Mouse (Mus musculus) left cerebral cortex, adult 11 months (tissue): ENCODE results near the gene Hist1h2ad.
"Not testable (repeated sequence)": the region's sequence is repeated elsewhere in the genome, so short reads cannot be mapped to it uniquely, and the experiment has no call there.

Experiments
- DNase-seq: peaks from one replicate; pipeline ENCODE4 v3.0.0; 2022; ENCODE audit warnings: low spot score

Gene Hist1h2ad

GRCm38 (mm10) chr13:23564482-23564881 lies 9.7 kb upstream of the Hist1h2ad start:
- DNase-seq: no peak

DNA sequence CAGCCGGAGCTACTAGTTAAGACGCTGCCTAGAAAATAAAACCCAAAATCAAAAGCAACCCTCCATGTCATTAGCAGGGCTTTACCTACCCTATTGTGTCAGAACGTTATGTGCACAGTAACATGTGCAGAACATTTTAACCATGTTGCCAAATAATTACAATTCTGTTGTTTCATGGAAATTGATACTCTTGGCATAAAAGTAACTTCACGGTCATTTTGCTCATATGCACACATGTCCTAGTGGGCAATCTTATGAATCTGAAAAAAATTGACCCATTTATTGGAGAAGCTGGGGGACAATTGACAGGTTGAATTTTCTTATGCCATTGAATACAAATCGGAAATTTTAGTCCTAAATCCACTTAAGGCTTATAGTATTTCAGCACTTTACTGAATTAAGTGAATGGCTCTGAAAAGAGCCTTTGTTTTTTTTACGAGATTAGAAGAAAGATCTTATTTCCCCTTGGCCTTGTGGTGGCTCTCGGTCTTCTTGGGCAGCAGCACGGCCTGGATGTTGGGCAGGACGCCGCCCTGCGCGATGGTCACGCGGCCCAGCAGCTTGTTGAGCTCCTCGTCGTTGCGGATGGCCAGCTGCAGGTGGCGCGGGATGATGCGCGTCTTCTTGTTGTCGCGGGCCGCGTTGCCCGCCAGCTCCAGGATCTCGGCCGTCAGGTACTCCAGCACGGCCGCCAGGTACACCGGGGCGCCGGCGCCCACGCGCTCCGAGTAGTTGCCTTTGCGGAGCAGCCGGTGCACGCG lies 3.7 kb upstream of the Hist1h2ad start:
- DNase-seq: not testable (repeated sequence)

DNA sequence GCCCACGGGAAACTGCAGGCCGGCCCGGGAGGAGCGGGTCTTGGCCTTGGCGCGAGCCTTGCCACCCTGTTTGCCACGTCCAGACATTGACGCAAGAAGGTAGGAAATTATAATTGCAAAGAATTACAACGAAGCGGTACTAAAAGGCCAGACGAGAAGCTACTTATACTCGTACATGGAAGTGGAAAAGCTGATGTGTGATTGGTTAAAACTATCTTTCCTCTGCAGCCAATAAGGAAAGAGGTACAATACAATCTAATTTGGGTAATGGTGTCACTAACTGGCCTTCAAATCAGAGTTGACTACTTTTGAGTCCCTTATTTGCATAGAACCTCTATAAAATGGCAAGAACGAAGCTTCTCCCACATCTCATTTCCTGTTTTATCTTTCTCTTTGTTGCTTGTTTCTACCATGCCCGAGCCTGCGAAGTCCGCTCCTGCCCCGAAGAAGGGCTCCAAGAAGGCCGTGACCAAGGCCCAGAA lies 3.1 kb upstream of the Hist1h2ad start, which contains the start of the genes Hist1h2ae and Hist1h2bg:
Gene Hist1h2ae (minus strand): TSS at position 199 of the 482 bp plus-strand sequence.
Gene Hist1h2bg (plus strand): TSS at position 375 of the 482 bp plus-strand sequence.
- peak; percentile 88 for DNase-seq

GRCm38 (mm10) chr13:23571504-23572217 lies 2.5 kb upstream of the Hist1h2ad start:
- not testable (repeated sequence) for DNase-seq

- DNase-seq: no peak
These were observed 1.8 kb upstream of the Hist1h2ad start for GRCm38 (mm10) chr13:23572218-23573033.

GRCm38 (mm10) chr13:23573034-23573897 lies 915 bp upstream of the Hist1h2ad start:
- not testable (repeated sequence) for DNase-seq

DNA sequence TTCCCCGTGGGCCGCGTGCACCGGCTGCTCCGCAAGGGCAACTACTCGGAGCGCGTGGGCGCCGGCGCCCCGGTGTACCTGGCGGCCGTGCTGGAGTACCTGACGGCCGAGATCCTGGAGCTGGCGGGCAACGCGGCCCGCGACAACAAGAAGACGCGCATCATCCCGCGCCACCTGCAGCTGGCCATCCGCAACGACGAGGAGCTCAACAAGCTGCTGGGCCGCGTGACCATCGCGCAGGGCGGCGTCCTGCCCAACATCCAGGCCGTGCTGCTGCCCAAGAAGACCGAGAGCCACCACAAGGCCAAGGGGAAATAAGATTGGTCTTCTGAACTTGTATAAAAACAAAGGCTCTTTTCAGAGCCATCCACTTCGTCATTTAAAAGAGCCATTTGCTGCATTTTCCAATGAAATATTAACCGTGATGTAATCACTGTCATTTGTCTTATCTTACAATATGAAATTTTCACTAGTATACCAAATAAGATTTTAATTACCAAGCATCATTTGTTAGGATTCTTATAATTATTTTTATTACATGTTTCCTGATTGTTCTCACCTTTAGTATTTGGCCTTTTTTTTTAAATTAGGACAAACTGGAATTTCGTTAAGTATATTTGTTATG lies 477 bp downstream of the Hist1h2ad start:
- DNase-seq: not testable (repeated sequence)

GRCm38 (mm10) chr13:23575271-23575851 lies 1.2 kb downstream of the Hist1h2ad start, which contains the start of gene Hist1h3d:
TSS of gene Hist1h3d (plus strand) at chr13:23575763.
- peak; percentile 80 for DNase-seq

DNA sequence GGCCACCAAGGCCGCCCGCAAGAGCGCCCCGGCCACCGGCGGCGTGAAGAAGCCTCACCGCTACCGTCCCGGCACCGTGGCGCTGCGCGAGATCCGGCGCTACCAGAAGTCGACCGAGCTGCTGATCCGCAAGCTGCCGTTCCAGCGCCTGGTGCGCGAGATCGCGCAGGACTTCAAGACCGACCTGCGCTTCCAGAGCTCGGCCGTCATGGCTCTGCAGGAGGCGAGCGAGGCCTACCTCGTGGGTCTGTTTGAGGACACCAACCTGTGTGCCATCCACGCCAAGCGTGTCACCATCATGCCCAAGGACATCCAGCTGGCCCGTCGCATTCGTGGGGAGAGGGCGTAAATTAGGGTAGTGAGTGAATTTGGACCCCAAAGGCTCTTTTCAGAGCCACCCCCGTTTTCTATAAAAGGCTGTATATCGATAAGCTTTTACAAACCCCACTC lies 1.7 kb downstream of the Hist1h2ad start:
- not testable (repeated sequence) for DNase-seq

- DNase-seq: no peak
These were observed 2.2 kb downstream of the Hist1h2ad start for GRCm38 (mm10) chr13:23576351-23576881.

GRCm38 (mm10) chr13:23576906-23577639 lies 2.9 kb downstream of the Hist1h2ad start:
- no peak for DNase-seq

DNA sequence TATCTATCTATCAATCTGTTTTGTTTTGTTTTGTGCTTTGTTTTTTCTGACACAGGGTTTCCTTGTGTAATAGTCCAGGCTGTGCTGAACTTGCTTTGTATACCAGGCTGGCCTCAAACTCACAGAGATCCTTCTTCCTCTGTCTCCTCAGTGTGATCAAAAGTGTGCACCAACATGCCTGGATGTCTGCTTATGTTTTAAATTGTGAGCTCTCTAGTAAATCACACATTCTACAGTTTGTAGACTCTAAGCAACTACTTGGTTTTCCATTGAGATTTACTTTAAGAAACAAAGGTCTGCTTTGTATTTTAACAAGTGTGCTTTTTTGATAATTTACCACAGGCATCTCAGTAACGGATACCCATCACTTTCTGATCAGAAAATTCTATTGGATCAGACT lies 3.7 kb downstream of the Hist1h2ad start:
- no peak for DNase-seq

- peak; percentile 95 for DNase-seq
These were observed 7.4 kb downstream of the Hist1h2ad start, which contains the start of gene Hist1h4d for GRCm38 (mm10) chr13:23581408-23582218. TSS of gene Hist1h4d (plus strand) at chr13:23581598.

DNA sequence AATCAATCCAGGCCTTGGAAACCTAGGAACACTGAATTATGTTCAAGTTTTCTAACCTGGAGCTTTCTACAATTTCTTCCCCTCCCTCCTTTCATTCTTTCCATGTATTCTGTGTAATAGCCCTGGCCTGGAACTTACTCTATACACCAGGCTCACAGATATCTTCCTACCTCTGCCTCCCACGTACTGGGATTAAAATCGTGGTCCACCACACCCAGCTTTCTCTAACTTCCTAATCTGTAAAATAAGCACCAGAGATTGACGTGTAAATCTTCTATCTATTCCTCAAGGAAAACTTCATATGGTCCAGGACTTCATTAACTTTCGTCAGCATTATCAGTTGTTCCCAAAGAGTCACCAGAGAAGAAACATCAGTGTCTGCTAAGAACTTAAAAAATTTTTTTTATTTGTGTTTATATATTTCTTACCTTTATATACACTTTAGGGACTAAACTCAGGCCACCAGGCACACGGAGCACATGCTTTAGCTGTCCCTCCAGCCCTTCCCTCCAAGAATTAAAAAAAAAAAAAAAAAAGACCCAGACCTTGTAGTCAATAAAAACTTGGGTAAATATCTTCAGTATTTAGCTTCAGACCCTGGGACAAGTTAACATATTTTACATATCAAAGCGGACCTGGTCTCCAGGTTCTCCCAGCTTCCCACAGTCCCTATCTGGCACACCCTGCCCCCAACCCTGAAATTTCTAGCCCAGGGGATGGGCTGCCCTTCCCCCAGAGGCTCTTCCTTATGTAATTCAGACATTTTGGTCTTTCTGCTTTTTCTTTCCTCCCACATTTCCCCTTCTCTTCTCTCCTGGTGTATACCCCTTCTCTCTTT lies 8.3 kb downstream of the Hist1h2ad start:
- no peak for DNase-seq

DNA sequence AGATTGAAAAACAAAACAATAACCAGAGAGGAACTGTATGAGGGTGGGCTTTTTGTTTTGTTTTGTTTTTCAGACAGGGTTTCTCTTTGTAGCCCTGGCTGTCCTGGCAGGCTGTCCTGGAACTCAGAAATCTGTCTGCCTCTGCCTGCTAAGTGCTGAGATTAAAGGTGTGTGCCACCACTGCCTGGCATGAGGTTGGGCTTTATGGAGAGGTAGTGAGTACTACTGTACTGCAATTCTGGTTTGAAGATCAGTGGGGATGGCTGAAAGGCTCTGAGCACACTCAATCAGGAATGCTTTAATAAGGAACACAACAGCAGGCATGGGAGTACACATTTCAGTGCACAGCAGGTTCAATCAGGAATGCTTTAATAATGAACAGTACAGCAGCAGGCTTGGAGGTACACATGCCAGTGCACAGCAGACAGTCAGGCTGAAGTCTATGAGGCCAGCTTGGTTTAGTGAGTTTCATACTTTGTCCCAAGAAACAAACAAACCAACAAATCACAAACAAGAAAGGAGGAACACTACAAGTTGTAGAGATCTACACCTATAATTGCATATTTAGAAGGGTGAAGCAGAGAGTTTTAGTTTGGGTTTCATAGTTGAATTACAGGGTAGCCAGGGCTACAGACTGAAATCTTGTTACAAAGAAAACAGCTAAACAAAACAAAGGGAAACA lies 9.3 kb downstream of the Hist1h2ad start:
- no peak for DNase-seq

GRCm38 (mm10) chr13:23584331-23584730 lies 10.2 kb downstream of the Hist1h2ad start:
- DNase-seq: no peak

- DNase-seq: no peak
These were observed 10.9 kb downstream of the Hist1h2ad start for GRCm38 (mm10) chr13:23585029-23585441.
